Mouse (Mus musculus): ENCODE measurements around the gene Kif13a.

GRCm38 (mm10) chr13:46735808-46736478 lies 193.7 kb downstream of the Kif13a start:
- TF ChIP-seq CTCF (IDR thresholded peaks at IDR 0.05; ENCODE audit: borderline replicate concordance, extremely low read depth, insufficient read depth, insufficient read length) (no peak; the same call in 1 of the 2 replicates), POLR2A (IDR thresholded peaks at IDR 0.05; ENCODE audit: borderline replicate concordance, extremely low read depth, insufficient read depth, insufficient read length, poor library complexity, severe bottlenecking) (no peak)
